Mouse (Mus musculus) limb, embryonic 12.5 days (tissue): ENCODE measurements around the gene Prps1l1. TPM values are rescaled to one million over a fixed set of nuclear protein-coding genes. Genes with fewer than 3 reads are reported as not detected.

Experiments used
- ATAC-seq: fragments of 200-750 bp; cut with Nextera tagmentation; 2 replicates; pipeline ENCODE4 v1.8.0; 2017; ENCODE audit warnings: low read depth, moderate TSS enrichment; ENCODE audit not compliant: insufficient number of reproducible peaks, insufficient read depth, low FRiP score, low TSS enrichment
- H3K27ac ChIP-seq: fragments of 300-500 bp; sonication (generic); 2 replicates; pipeline ENCODE4 v1.5.1; 2016; ENCODE audit warnings: mild to moderate bottlenecking, moderate library complexity
- H3K27me3 ChIP-seq: fragments of 300-500 bp; sonication (generic); 2 replicates; pipeline ENCODE4 v1.6.1; 2016; ENCODE audit warnings: mild to moderate bottlenecking, moderate library complexity
- H3K36me3 ChIP-seq: fragments of 300-500 bp; sonication (generic); 2 replicates; pipeline ENCODE4 v1.6.1; 2016; ENCODE audit warnings: mild to moderate bottlenecking, moderate library complexity
- H3K4me1 ChIP-seq: fragments of 300-500 bp; sonication (generic); replicated peaks from 2 replicates; pipeline ENCODE4 v1.6.1; 2016
- H3K4me2 ChIP-seq: fragments of 300-500 bp; sonication (generic); 2 replicates; pipeline ENCODE4 v1.6.1; 2016; ENCODE audit warnings: mild to moderate bottlenecking, moderate library complexity
- H3K4me3 ChIP-seq: fragments of 300-500 bp; sonication (generic); replicated peaks from 2 replicates; pipeline ENCODE4 v1.5.1; 2016; ENCODE audit warnings: mild to moderate bottlenecking
- H3K9ac ChIP-seq: fragments of 300-500 bp; sonication (generic); replicated peaks from 2 replicates; pipeline ENCODE4 v1.6.1; 2016; ENCODE audit warnings: mild to moderate bottlenecking, moderate library complexity
- H3K9me3 ChIP-seq: fragments of 300-500 bp; sonication (generic); 2 replicates; pipeline ENCODE4 v1.6.1; 2016; ENCODE audit warnings: mild to moderate bottlenecking, moderate library complexity
- WGBS: fragments of 180-500 bp; shearing (Covaris S2); methylation state at CpG from one replicate; pipeline ENCODE4 v1.1.7; 2016; 5-methylcytosine and 5-hydroxymethylcytosine counted together
- polyA plus RNA-seq: library from polyadenylated mRNA; unstranded; fragments of >200 nt; fragmentation: Nextera tagmentation; extraction: Ambion mirVana; gene quantifications from 2 replicates; pipeline ENCODE4 v1.2.1, GENCODE M21; 2016

Gene Prps1l1
- polyA plus RNA-seq = not detected in 2 replicates

- Histone ChIP-seq H3K4me1 (no peaks in the 10 kb centered on the region), H3K4me2 (no peak within 1 kb of the TSS), H3K9me3 (no peaks in the 10 kb centered on the region), H3K36me3 (no peaks in the 10 kb centered on the region), H3K27me3 (no peaks in the 10 kb centered on the region), H3K9ac (no peak within 1 kb of the TSS), H3K4me3 (no peak within 1 kb of the TSS), H3K27ac (no peak within 1 kb of the TSS)
- no peak for ATAC-seq
- WGBS = 72% methylated on average over 4 of the region's 4 CpGs
Observed at GRCm38 (mm10) chr12:34984461-34984860, at the start of gene Prps1l1. Prps1l1 (plus strand) TSS chr12:34984761.

GRCm38 (mm10) chr12:34937918-34938317, 46.6 kb upstream of the Prps1l1 start:
- Histone ChIP-seq H3K27me3 (no peaks in the 10 kb centered on the region), H3K36me3 (no peaks in the 10 kb centered on the region), H3K27ac (no peak overlapping the region), H3K9ac (no peak overlapping the region), H3K4me3 (no peak overlapping the region), H3K4me1 (no peaks in the 10 kb centered on the region), H3K9me3 (peaks cover 18% of the 10 kb centered on the region), H3K4me2 (no peak overlapping the region)
- 89% methylated on average over 1 of the region's 1 CpGs for WGBS
- ATAC-seq = no peak

- WGBS = 82% methylated on average over 6 of the region's 6 CpGs
- Histone ChIP-seq H3K4me3 (no peak overlapping the region), H3K27me3 (no peaks in the 10 kb centered on the region), H3K36me3 (no peaks in the 10 kb centered on the region), H3K9ac (no peak overlapping the region), H3K4me1 (no peaks in the 10 kb centered on the region), H3K9me3 (no peaks in the 10 kb centered on the region), H3K4me2 (no peak overlapping the region), H3K27ac (no peak overlapping the region)
- no peak for ATAC-seq
Observed at GRCm38 (mm10) chr12:34949066-34949706, 35.4 kb upstream of the Prps1l1 start.

- H3K4me1 ChIP-seq = no peaks in the 10 kb centered on the region
- H3K9ac ChIP-seq = no peak overlapping the region
- no peak overlapping the region for H3K4me2 ChIP-seq
- no peaks in the 10 kb centered on the region for H3K27me3 ChIP-seq
- H3K27ac ChIP-seq = no peak overlapping the region
- 92% methylated on average over 3 of the region's 3 CpGs for WGBS
- no peak for ATAC-seq
- no peak overlapping the region for H3K4me3 ChIP-seq
- no peaks in the 10 kb centered on the region for H3K9me3 ChIP-seq
- no peaks in the 10 kb centered on the region for H3K36me3 ChIP-seq
Observed at GRCm38 (mm10) chr12:34975991-34976390, 8.6 kb upstream of the Prps1l1 start.

GRCm38 (mm10) chr12:34985865-34986264, 1.3 kb downstream of the Prps1l1 start:
- H3K4me2 ChIP-seq = no peak overlapping the region
- H3K36me3 ChIP-seq = no peaks in the 10 kb centered on the region
- H3K27me3 ChIP-seq = no peaks in the 10 kb centered on the region
- no peaks in the 10 kb centered on the region for H3K4me1 ChIP-seq
- no peak overlapping the region for H3K4me3 ChIP-seq
- no peak for ATAC-seq
- H3K27ac ChIP-seq = no peak overlapping the region
- no peak overlapping the region for H3K9ac ChIP-seq
- H3K9me3 ChIP-seq = no peaks in the 10 kb centered on the region
- 85% methylated on average over 5 of the region's 5 CpGs for WGBS

GRCm38 (mm10) chr12:34989537-34990200, 5.1 kb downstream of the Prps1l1 start:
- 89% methylated on average over 7 of the region's 7 CpGs for WGBS
- no peak for ATAC-seq

GRCm38 (mm10) chr12:34990387-34990786, 5.8 kb downstream of the Prps1l1 start:
- H3K4me1 ChIP-seq = no peaks in the 10 kb centered on the region
- WGBS = 87% methylated on average over 4 of the region's 4 CpGs
- no peaks in the 10 kb centered on the region for H3K36me3 ChIP-seq
- 0 out of 2 replicates have a peak, but pooled peaks cover 3% of the 10 kb centered on the region for H3K9me3 ChIP-seq
- H3K27me3 ChIP-seq = no peaks in the 10 kb centered on the region
- no peak overlapping the region for H3K4me2 ChIP-seq
- no peak overlapping the region for H3K27ac ChIP-seq
- H3K4me3 ChIP-seq = no peak overlapping the region
- H3K9ac ChIP-seq = no peak overlapping the region
- ATAC-seq = no peak

More at GRCm38 (mm10) chr12:34989537-34990200, 5.1 kb downstream of the Prps1l1 start:
- H3K27ac ChIP-seq = no peak overlapping the region
- no peaks in the 10 kb centered on the region for H3K9me3 ChIP-seq
- H3K9ac ChIP-seq = no peak overlapping the region
- H3K4me1 ChIP-seq = no peaks in the 10 kb centered on the region
- no peaks in the 10 kb centered on the region for H3K27me3 ChIP-seq
- no peak overlapping the region for H3K4me2 ChIP-seq
- no peak overlapping the region for H3K4me3 ChIP-seq
- no peaks in the 10 kb centered on the region for H3K36me3 ChIP-seq

GRCm38 (mm10) chr12:34991900-34992299, 7.3 kb downstream of the Prps1l1 start:
- H3K9ac ChIP-seq = no peak overlapping the region
- no peak overlapping the region for H3K4me3 ChIP-seq
- no peak overlapping the region for H3K27ac ChIP-seq
- no peak for ATAC-seq
- no peak overlapping the region for H3K4me2 ChIP-seq
- no peaks in the 10 kb centered on the region for H3K27me3 ChIP-seq
- 0 out of 2 replicates have a peak, but pooled peaks cover 6% of the 10 kb centered on the region for H3K9me3 ChIP-seq
- WGBS = 81% methylated on average over 2 of the region's 2 CpGs
- H3K36me3 ChIP-seq = no peaks in the 10 kb centered on the region
- no peaks in the 10 kb centered on the region for H3K4me1 ChIP-seq

- H3K36me3 ChIP-seq = no peaks in the 10 kb centered on the region
- H3K4me3 ChIP-seq = no peak overlapping the region
- no peaks in the 10 kb centered on the region for H3K4me1 ChIP-seq
- no peaks in the 10 kb centered on the region for H3K27me3 ChIP-seq
- H3K4me2 ChIP-seq = no peak overlapping the region
- 95% methylated on average over 3 of the region's 3 CpGs for WGBS
- no peak overlapping the region for H3K9ac ChIP-seq
- no peak for ATAC-seq
- no peak overlapping the region for H3K27ac ChIP-seq
- 0 out of 2 replicates have a peak, but pooled peaks cover 6% of the 10 kb centered on the region for H3K9me3 ChIP-seq
Observed at GRCm38 (mm10) chr12:34997597-34998182, 13.1 kb downstream of the Prps1l1 start.

GRCm38 (mm10) chr12:34998778-34999467, 14.4 kb downstream of the Prps1l1 start:
- H3K4me2 ChIP-seq = no peak overlapping the region
- H3K4me3 ChIP-seq = no peak overlapping the region
- no peak for ATAC-seq
- 72% methylated on average over 12 of the region's 12 CpGs for WGBS
- H3K4me1 ChIP-seq = no peaks in the 10 kb centered on the region
- 0 out of 2 replicates have a peak, but pooled peaks cover 6% of the 10 kb centered on the region for H3K9me3 ChIP-seq
- no peak overlapping the region for H3K9ac ChIP-seq
- H3K27ac ChIP-seq = no peak overlapping the region
- H3K27me3 ChIP-seq = no peaks in the 10 kb centered on the region
- H3K36me3 ChIP-seq = no peaks in the 10 kb centered on the region

- Histone ChIP-seq H3K4me1 (no peaks in the 10 kb centered on the region), H3K4me2 (no peak overlapping the region), H3K27ac (no peak overlapping the region), H3K9me3 (0 out of 2 replicates have a peak, but pooled peaks cover 4% of the 10 kb centered on the region), H3K27me3 (no peaks in the 10 kb centered on the region), H3K4me3 (no peak overlapping the region), H3K36me3 (no peaks in the 10 kb centered on the region), H3K9ac (no peak overlapping the region)
- 73% methylated on average over 4 of the region's 4 CpGs for WGBS
- no peak for ATAC-seq
Observed at GRCm38 (mm10) chr12:35000323-35000722, 15.8 kb downstream of the Prps1l1 start.
